Mouse (Mus musculus) embryonic fibroblast, embryonic 13.5 days (primary cell): ENCODE data around the gene Map3k20.

ENCODE experiments used
- CTCF ChIP-seq: IDR thresholded peaks from 2 replicates; pipeline ENCODE4 v1.5.1; 2011; ENCODE audit warnings: mild to moderate bottlenecking, control low read depth, low read length, moderate library complexity, borderline replicate concordance; ENCODE audit not compliant: insufficient read depth
- POLR2A ChIP-seq: IDR thresholded peaks from 2 replicates; pipeline ENCODE4 v1.6.1; 2011; ENCODE audit warnings: low read depth, mild to moderate bottlenecking, control low read depth, low read length, moderate library complexity

DNA sequence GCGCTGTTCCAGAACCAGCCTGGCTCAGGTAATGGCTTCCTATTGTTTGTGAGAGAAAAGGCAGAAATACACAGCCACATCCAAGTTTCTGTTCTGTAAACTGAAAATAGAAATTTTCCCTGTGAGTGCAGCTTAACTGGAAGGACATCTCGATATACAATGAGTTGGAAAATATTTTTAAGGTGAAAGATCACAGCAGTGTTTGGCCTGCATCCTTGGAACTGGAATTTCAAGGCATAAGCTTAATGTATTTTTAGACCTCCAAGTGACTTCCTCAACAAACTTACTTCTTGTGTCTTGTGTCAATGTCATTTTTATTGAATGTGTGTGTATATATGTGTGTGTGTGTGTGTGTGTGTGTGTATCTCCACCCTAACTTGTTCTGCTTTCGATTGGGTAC lies 90.4 kb downstream of the Map3k20 start:
- no peak for TF ChIP-seq CTCF
- no peak for TF ChIP-seq POLR2A
